Mouse (Mus musculus): Measurements from ENCODE around the gene Klc4. TPM values are rescaled to one million over a fixed set of nuclear protein-coding genes. Genes with fewer than 3 reads are reported as not detected.

The Klc4 gene
- polyA plus RNA-seq, 1 experiment from 2014 or later, result 32.3 TPM

DNA sequence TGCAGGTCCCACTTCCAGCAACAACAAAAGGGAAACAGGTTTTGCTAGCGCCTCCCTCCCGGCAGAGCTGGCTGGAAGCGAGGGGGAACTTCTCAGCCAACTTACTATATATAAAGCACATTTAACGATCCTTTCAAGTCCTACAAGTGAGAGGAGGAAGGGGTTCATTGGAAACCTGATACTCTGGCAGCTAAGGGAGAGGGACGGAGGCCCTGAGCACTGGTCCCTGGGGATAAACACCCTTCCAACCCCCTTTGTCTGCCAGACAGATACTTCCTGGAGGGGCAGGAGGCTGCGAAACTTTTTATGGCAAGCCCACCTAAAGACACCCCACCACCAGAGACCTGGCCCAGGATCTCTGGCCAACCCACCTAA is 27.4 kb downstream of the Klc4 start:
- peak overlapping the region; percentile 15; the same call in 1 of the 2 replicates for H3K9ac ChIP-seq (replicated peaks)
- no peaks in the 10 kb centered on the region for H3K36me3 ChIP-seq
- 19% methylated on average over 6 of the region's 6 CpGs for WGBS
- H3K27me3 ChIP-seq (replicated peaks), result no peaks in the 10 kb centered on the region
- H3K27ac ChIP-seq (replicated peaks), result peak overlapping the region; percentile 82
- no peak overlapping the region for H3K4me3 ChIP-seq (replicated peaks)
- ATAC-seq (ENCODE audit: low FRiP score), result no peak
- H3K4me1 ChIP-seq, result peaks cover 77% of the 10 kb centered on the region
- H3K9me3 ChIP-seq (replicated peaks), result no peaks in the 10 kb centered on the region
- peak overlapping the region; percentile 44 for H3K4me2 ChIP-seq

DNA sequence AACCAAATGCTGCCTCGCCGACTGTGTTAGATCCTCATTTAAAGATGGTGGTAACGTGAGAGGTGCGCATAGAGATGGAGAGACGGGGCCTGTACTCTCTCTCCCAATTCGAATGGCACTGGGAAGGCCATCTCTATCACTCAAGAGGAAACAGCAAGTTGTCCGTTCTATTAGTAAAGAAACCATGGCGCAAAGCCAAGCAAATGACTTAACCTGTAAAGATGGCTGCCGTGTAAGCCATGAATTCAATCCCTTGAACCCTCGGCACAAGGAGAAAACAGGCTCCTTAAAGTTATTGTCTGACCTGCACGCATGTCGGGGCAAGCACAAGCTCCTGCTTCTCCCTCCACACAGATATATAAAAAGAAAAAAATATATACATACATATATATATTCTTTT is 28.0 kb downstream of the Klc4 start:
- H3K4me1 ChIP-seq, result peaks cover 79% of the 10 kb centered on the region
- no peaks in the 10 kb centered on the region for H3K9me3 ChIP-seq (replicated peaks)
- no peak overlapping the region for H3K9ac ChIP-seq (replicated peaks)
- 0 out of 2 replicates have a peak overlapping the region, but pooled peaks have one; percentile 82 for H3K27ac ChIP-seq (replicated peaks)
- 0 out of 2 replicates have a peak overlapping the region, but pooled peaks have one; percentile 44 for H3K4me2 ChIP-seq
- H3K4me3 ChIP-seq (replicated peaks), result no peak overlapping the region
- ATAC-seq (ENCODE audit: low FRiP score), result no peak
- H3K27me3 ChIP-seq (replicated peaks), result no peaks in the 10 kb centered on the region
- 34% methylated on average over 12 of the region's 12 CpGs for WGBS
- H3K36me3 ChIP-seq, result no peaks in the 10 kb centered on the region

DNA sequence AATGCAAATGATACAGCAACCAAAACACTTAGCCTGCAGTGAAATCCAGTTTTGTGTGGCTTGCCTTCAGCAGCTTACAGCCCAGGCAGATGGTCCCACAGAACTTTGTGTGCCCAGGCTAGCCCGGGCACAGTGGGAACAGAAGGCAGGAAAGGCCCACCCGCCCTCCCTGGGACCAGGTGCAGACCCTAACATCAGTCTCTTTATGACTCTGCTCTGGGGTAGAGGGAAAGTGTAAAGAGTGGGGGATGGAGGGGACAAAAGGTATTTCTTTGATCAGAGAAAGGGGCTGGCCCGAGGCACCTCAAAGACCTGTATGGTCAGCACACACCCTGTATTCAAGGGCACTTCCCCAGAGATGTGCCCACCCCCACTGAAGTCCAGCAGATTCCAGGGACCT is 32.6 kb downstream of the Klc4 start:
- H3K4me3 ChIP-seq (replicated peaks), result no peak overlapping the region
- H3K4me1 ChIP-seq, result peaks cover 54% of the 10 kb centered on the region
- WGBS, result 14% methylated on average over 3 of the region's 3 CpGs
- ATAC-seq (ENCODE audit: low FRiP score), result no peak
- no peak overlapping the region for H3K4me2 ChIP-seq
- no peaks in the 10 kb centered on the region for H3K9me3 ChIP-seq (replicated peaks)
- H3K36me3 ChIP-seq, result no peaks in the 10 kb centered on the region
- H3K27me3 ChIP-seq (replicated peaks), result no peaks in the 10 kb centered on the region
- no peak overlapping the region for H3K27ac ChIP-seq (replicated peaks)
- no peak overlapping the region for H3K9ac ChIP-seq (replicated peaks)

DNA sequence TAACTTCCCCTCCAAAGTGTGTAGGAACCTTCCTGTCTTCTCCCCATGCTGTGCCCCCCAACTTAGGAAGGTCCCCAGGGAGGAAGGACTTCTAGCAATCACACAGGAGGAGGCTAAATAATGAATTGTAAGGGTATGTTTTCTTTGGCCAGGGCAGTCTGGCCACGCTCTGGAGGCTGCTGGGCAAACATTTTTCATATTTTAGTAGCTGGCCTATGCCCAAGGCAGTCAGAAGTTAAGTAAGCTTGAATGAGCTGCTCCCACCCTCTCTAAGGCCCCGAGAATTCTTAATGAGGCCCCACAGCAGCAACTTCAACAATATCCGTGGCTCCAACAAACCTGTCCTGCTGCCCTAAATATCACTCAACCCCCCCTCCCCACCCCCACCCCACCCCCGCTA is 33.0 kb downstream of the Klc4 start:
- Histone ChIP-seq H3K9ac (replicated peaks) (no peak overlapping the region), H3K4me3 (replicated peaks) (no peak overlapping the region), H3K4me1 (peaks cover 53% of the 10 kb centered on the region), H3K4me2 (no peak overlapping the region), H3K36me3 (no peaks in the 10 kb centered on the region), H3K27ac (replicated peaks) (no peak overlapping the region), H3K9me3 (replicated peaks) (no peaks in the 10 kb centered on the region), H3K27me3 (replicated peaks) (no peaks in the 10 kb centered on the region)
- ATAC-seq (ENCODE audit: low FRiP score), result no peak
- 21% methylated on average over 4 of the region's 4 CpGs for WGBS

DNA sequence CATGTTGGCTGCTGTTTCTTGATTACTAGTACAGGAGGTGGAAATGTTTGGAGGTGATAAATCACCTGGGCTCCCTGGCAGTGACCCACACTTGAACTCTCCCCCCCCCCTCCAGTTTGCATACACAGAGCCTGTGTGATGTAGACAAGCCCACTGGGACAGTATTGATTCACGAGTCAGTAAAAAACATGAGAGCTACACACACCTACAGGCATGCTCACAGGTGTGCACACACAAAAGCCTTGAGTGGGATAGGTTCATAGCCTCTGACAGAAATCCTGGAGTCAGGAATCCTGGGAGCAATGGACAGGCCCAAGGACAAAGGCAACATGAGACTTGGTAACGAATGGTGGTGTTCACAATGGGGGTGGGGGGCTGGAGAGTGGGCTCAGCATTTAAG is 33.6 kb downstream of the Klc4 start:
- Histone ChIP-seq H3K27me3 (replicated peaks) (no peaks in the 10 kb centered on the region), H3K4me3 (replicated peaks) (no peak overlapping the region), H3K4me1 (peaks cover 50% of the 10 kb centered on the region), H3K4me2 (no peak overlapping the region), H3K36me3 (no peaks in the 10 kb centered on the region), H3K27ac (replicated peaks) (no peak overlapping the region), H3K9me3 (replicated peaks) (no peaks in the 10 kb centered on the region), H3K9ac (replicated peaks) (no peak overlapping the region)
- 40% methylated on average over 2 of the region's 2 CpGs for WGBS
- no peak for ATAC-seq (ENCODE audit: low FRiP score)

DNA sequence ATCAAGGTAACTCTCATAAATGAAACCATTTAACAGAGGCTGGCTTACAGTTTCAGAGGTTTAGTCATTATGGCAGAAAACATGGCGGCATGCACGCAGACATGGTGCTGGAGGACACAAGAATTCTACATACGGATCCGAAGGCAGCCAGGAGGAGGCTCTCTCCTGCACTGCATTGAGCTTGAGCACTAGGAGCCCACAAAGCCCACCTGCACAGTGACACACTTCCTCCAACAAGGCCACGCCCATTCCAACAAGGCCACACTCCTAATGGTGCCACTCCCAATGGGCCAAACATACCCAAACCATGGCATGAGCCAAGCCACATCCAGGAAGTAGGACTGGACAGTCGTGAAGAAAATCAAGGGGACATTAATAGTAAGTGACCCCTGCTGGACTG is 34.5 kb downstream of the Klc4 start:
- no peak overlapping the region for H3K4me3 ChIP-seq (replicated peaks)

DNA sequence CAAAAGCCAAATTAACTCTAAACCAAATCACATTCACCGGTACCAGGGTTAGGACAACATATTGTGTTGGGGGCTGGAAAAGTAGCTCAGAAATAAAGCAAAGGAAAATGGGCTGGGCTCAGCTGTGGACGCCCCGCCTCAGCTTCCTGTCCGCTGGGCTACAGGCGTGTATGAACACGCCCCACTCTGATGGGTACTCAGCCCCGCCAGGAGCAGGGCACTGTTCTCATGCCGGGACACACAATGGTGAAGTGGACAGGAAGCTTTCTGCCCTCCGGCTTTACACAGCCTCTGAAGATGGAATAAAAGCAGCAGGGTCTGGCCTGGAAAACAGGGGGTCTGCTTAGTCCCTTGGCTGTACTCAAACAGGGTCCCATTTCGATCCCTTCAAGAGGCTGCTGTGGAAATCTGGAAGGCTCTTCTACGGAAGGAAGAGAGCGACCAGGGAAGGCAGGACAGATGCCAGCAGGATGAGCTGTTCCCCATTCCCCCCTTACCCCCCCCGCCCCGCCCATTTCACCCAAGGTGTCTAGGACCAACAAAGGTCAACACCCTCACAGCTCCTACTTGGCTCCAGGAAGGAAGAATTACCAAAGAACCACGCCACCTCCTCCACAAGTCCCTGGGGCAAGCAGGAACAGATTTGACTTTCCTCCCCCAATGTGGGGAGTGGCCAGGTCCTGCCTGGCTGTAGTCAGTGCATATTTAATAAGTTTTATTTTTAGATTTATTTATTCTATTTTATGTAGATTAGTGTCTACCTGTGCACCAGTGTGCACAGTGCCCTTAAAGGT is 35.9 kb downstream of the Klc4 start:
- Histone ChIP-seq H3K4me3 (replicated peaks) (no peak overlapping the region), H3K4me1 (peaks cover 54% of the 10 kb centered on the region), H3K36me3 (no peaks in the 10 kb centered on the region), H3K4me2 (peak overlapping the region; percentile 15; the same call in 1 of the 2 replicates), H3K27ac (replicated peaks) (no peak overlapping the region), H3K9ac (replicated peaks) (no peak overlapping the region), H3K27me3 (replicated peaks) (no peaks in the 10 kb centered on the region), H3K9me3 (replicated peaks) (no peaks in the 10 kb centered on the region)
- WGBS, result 52% methylated on average over 15 of the region's 15 CpGs
- no peak for ATAC-seq (ENCODE audit: low FRiP score)

More for the DNA sequence above, 34.5 kb downstream of the Klc4 start:
- Histone ChIP-seq H3K36me3 (no peaks in the 10 kb centered on the region), H3K4me2 (no peak overlapping the region), H3K27ac (replicated peaks) (no peak overlapping the region), H3K9me3 (replicated peaks) (no peaks in the 10 kb centered on the region), H3K27me3 (replicated peaks) (no peaks in the 10 kb centered on the region), H3K9ac (replicated peaks) (no peak overlapping the region), H3K4me1 (peaks cover 43% of the 10 kb centered on the region)
- ATAC-seq (ENCODE audit: low FRiP score), result no peak
- WGBS, result 94% methylated on average over 6 of the region's 6 CpGs

DNA sequence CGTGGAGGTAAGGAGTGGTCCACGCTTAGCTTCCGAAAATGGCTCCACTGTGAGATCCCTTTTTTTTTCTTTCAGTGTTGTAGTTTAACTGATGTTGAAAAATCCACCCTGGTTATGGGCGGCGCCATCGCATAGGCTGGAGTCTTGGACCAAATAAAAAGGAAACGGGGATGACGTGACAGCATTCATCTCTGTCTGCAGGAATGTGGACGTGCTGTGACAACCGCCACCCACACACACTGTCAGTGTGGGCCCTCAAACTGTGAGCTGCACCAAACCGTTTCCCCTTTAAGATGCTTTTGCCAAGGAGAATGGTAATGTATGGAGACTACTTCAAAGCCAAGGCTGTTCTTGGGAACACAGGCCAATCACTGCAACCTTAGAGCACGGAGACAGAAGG is 39.8 kb downstream of the Klc4 start:
- H3K27me3 ChIP-seq (replicated peaks), result no peaks in the 10 kb centered on the region
- WGBS, result 84% methylated on average over 12 of the region's 12 CpGs
- H3K4me2 ChIP-seq, result no peak overlapping the region
- peaks cover 34% of the 10 kb centered on the region for H3K4me1 ChIP-seq
- H3K4me3 ChIP-seq (replicated peaks), result no peak overlapping the region
- H3K9me3 ChIP-seq (replicated peaks), result no peaks in the 10 kb centered on the region
- H3K27ac ChIP-seq (replicated peaks), result no peak overlapping the region
- no peak for ATAC-seq (ENCODE audit: low FRiP score)
- no peak overlapping the region for H3K9ac ChIP-seq (replicated peaks)
- no peaks in the 10 kb centered on the region for H3K36me3 ChIP-seq

DNA sequence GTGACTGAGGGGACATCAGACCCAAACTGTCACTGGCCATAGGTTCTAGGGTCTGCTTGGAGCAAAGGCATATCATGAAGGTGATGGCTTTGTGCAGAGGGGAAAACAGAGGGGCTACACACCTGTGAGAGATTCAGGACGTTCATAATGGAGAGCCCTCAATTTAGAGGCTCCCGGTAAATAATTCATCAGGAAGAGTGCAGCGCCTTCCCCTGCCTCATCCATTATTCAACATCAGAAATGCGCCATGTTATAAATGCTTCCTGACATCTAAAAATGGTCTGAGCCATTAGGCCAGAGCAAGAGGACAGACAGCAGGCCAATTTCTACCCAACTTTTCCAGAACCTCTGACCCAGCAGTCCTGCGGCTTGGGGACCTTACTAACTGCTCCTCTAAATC is 40.7 kb downstream of the Klc4 start:
- Histone ChIP-seq H3K4me1 (peaks cover 34% of the 10 kb centered on the region), H3K4me3 (replicated peaks) (no peak overlapping the region), H3K9ac (replicated peaks) (no peak overlapping the region), H3K4me2 (no peak overlapping the region), H3K27ac (replicated peaks) (peak overlapping the region; percentile 54; the same call in 1 of the 2 replicates), H3K36me3 (no peaks in the 10 kb centered on the region), H3K9me3 (replicated peaks) (no peaks in the 10 kb centered on the region), H3K27me3 (replicated peaks) (no peaks in the 10 kb centered on the region)
- 44% methylated on average over 5 of the region's 5 CpGs for WGBS
- ATAC-seq (ENCODE audit: low FRiP score), result no peak

DNA sequence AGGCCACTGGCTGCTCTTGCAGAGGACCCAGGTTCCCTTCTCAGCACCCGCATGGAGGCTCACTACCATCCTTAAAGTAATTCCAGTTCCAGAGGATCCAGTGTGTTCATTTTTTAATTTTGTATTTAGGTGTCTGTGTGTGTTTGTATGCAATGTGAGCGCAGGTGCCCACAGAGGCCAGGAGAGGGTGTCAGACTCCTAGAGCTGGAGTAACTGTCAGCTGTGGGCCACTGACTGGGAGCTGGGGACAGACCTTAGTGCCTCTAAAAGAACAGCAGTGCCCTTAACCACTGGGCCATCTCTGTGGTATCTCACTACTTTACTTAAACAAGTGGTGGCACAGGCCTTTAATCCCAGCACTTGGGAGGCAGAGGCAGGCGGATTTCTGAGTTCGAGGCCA is 42.6 kb downstream of the Klc4 start:
- Histone ChIP-seq H3K9ac (replicated peaks) (no peak overlapping the region), H3K27me3 (replicated peaks) (no peaks in the 10 kb centered on the region), H3K9me3 (replicated peaks) (no peaks in the 10 kb centered on the region), H3K4me2 (no peak overlapping the region), H3K4me1 (peaks cover 23% of the 10 kb centered on the region), H3K4me3 (replicated peaks) (no peak overlapping the region), H3K36me3 (no peaks in the 10 kb centered on the region), H3K27ac (replicated peaks) (no peak overlapping the region)
- ATAC-seq (ENCODE audit: low FRiP score), result no peak
- WGBS, result 100% methylated on average over 4 of the region's 4 CpGs

DNA sequence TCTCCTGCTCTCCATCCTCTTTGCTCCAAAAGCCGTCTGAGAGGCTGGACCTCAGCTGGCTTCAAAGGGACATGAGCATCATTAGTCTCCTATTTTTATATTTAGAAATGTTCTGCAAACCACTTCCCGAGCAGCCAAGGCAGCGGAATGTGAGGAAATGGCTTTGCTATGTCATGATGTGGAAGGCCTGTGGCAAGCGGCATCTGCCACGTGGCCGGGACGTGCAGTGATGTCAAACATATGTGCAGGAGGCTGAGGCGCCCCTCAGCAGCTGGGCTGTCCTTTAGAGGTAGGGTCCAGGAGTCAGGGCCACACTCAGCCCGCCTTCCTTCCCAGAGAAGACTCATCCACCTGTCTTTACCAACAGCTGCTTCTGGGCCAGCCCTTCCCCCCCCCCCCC is 43.6 kb downstream of the Klc4 start:
- Histone ChIP-seq H3K4me1 (peaks cover 17% of the 10 kb centered on the region), H3K9ac (replicated peaks) (no peak overlapping the region), H3K27ac (replicated peaks) (0 out of 2 replicates have a peak overlapping the region, but pooled peaks have one; percentile 14), H3K4me2 (no peak overlapping the region), H3K36me3 (no peaks in the 10 kb centered on the region), H3K27me3 (replicated peaks) (no peaks in the 10 kb centered on the region), H3K4me3 (replicated peaks) (no peak overlapping the region), H3K9me3 (replicated peaks) (no peaks in the 10 kb centered on the region)
- 75% methylated on average over 9 of the region's 9 CpGs for WGBS
- no peak for ATAC-seq (ENCODE audit: low FRiP score)

DNA sequence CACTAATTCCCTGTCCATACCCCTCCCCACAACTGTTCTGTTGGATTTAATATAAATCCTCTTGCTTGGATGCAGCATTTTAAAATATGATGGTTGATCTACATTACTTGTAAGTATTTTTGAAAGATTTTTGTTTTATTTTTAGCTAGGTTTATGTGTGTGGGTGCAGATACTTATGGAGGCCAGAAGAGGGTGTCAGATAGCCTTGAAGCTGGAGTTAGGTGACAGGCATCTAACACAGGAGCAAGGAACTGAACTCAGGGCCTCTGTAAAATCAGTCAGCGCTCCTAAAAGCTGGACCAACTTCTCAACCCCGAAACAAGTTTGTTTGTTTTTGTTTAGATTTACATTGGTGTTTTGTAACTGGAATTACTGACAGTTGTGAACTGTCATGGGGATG is 45.3 kb downstream of the Klc4 start:
- WGBS, result 99% methylated on average over 2 of the region's 2 CpGs
- Histone ChIP-seq H3K4me1 (peaks cover 11% of the 10 kb centered on the region), H3K4me2 (no peak overlapping the region), H3K9ac (replicated peaks) (no peak overlapping the region), H3K36me3 (no peaks in the 10 kb centered on the region), H3K4me3 (replicated peaks) (no peak overlapping the region), H3K27me3 (replicated peaks) (no peaks in the 10 kb centered on the region), H3K9me3 (replicated peaks) (no peaks in the 10 kb centered on the region), H3K27ac (replicated peaks) (no peak overlapping the region)
- ATAC-seq (ENCODE audit: low FRiP score), result no peak

Data from neural tube, embryonic 15.5 days (tissue).